Mouse (Mus musculus) forebrain, embryonic 16.5 days (tissue): Measurements from ENCODE around the gene Bhmt2. TPM values are rescaled to one million over a fixed set of nuclear protein-coding genes. Genes with fewer than 3 reads are reported as not detected.

Source experiments
- ATAC-seq: fragments of 200-750 bp; cut with Nextera tagmentation; 2 replicates; pipeline ENCODE4 v1.8.0; 2017; ENCODE audit warnings: mild to moderate bottlenecking, moderate library complexity
- H3K27ac ChIP-seq: fragments of 300-500 bp; sonication (generic); 2 replicates; pipeline ENCODE4 v1.5.1; 2014; ENCODE audit warnings: low read length, control low read depth
- H3K27me3 ChIP-seq: fragments of 300-500 bp; sonication (generic); replicated peaks from 2 replicates; pipeline ENCODE4 v1.6.1; 2014; ENCODE audit warnings: low read length; ENCODE audit not compliant: control insufficient read depth, insufficient read depth
- H3K36me3 ChIP-seq: fragments of 300-500 bp; sonication (generic); 2 replicates; pipeline ENCODE4 v1.6.1; 2014; ENCODE audit not compliant: control insufficient read depth, insufficient read depth
- H3K4me1 ChIP-seq: fragments of 300-500 bp; sonication (generic); replicated peaks from 2 replicates; pipeline ENCODE4 v1.6.1; 2014; ENCODE audit warnings: low read length; ENCODE audit not compliant: control insufficient read depth, insufficient read depth
- H3K4me2 ChIP-seq: fragments of 300-500 bp; sonication (generic); 2 replicates; pipeline ENCODE4 v1.6.1; 2014; ENCODE audit warnings: mild to moderate bottlenecking, low read length, control low read depth
- H3K4me3 ChIP-seq: fragments of 300-500 bp; sonication (generic); replicated peaks from 2 replicates; pipeline ENCODE4 v1.5.1; 2014; ENCODE audit warnings: mild to moderate bottlenecking, low read length, control low read depth
- H3K9ac ChIP-seq: fragments of 300-500 bp; sonication (generic); replicated peaks from 2 replicates; pipeline ENCODE4 v1.6.1; 2014; ENCODE audit warnings: low read depth, low read length, control low read depth
- H3K9me3 ChIP-seq: fragments of 300-500 bp; sonication (generic); 2 replicates; pipeline ENCODE4 v1.6.1; 2016; ENCODE audit warnings: low read length; ENCODE audit not compliant: control insufficient read depth
- WGBS: fragments of 180-500 bp; shearing (Covaris S2); extraction: QIAGEN DNeasy Blood & Tissue Kit; methylation state at CpG from one replicate; pipeline ENCODE4 v1.1.7; 2014; 5-methylcytosine and 5-hydroxymethylcytosine counted together
- polyA plus RNA-seq: library from polyadenylated mRNA; unstranded; fragments of >200 nt; fragmentation: Nextera tagmentation; extraction: Ambion mirVana; gene quantifications from 2 replicates; pipeline ENCODE4 v1.2.1, GENCODE M21; 2015

The Bhmt2 gene
- polyA plus RNA-seq, 1 experiment from 2014 or later: 0.24 TPM

DNA sequence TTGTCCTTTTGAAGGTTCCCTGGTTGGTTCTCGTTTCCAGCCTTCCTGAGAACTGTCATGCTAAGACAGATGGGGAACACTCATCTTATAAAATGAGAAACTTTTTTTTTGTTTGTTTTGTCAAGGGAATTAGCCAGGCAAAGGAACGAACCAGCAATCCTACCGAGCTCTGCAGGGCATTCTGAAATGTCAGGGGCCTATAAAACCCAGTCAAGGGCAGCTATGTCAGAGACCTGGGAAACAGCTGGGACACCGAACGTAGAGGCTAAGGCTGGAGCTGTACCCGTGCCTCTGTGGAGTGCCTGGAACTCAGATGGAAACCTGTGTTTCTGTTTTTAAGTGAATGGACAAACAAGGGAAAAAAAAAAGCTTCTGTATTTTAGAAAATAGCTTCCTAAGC, 45.2 kb downstream of the Bhmt2 start:
- no peak overlapping the region for H3K27ac ChIP-seq
- no peak overlapping the region for H3K4me2 ChIP-seq
- no peak overlapping the region for H3K9ac ChIP-seq
- no peak overlapping the region for H3K4me3 ChIP-seq
- H3K4me1 ChIP-seq: no peaks in the 10 kb centered on the region
- 13% methylated on average over 6 of the region's 6 CpGs for WGBS
- no peak for ATAC-seq
- H3K9me3 ChIP-seq: no peaks in the 10 kb centered on the region
- H3K27me3 ChIP-seq: no peaks in the 10 kb centered on the region
- H3K36me3 ChIP-seq: no peaks in the 10 kb centered on the region

DNA sequence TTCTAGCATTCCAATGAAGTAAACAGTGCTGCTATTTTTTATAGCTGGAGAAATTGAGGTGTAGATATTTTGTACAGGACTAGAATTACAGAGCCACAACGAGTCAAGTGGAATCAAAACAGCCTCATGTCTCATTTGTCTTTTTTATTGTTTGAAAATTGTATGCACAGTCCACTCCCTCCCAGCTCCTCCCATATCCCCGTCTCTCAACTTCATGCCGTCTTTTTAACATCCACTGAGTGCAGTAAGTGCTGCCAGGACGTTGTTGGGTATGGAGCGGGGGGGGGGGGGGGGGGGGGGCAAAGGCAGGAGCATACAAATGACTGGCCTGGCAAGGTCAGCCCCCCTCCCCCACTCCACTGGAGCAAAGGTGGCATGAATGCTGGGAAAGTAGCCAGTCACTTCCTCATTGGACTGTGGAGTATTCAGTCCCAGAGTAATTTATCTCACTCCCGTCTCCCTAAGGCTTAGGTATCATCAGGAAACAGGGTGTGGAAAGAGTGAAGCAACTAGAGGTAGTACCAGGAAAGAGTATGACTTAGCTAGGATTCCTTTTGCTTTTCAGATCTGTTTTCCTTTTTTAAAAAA, 59.6 kb downstream of the Bhmt2 start:
- WGBS: 36% methylated on average over 4 of the region's 6 CpGs
- H3K4me1 ChIP-seq: no peaks in the 10 kb centered on the region
- ATAC-seq: no peak
- no peak overlapping the region for H3K9ac ChIP-seq
- no peak overlapping the region for H3K4me2 ChIP-seq
- no peaks in the 10 kb centered on the region for H3K36me3 ChIP-seq
- H3K4me3 ChIP-seq: no peak overlapping the region
- no peak overlapping the region for H3K27ac ChIP-seq
- H3K27me3 ChIP-seq: no peaks in the 10 kb centered on the region
- H3K9me3 ChIP-seq: no peaks in the 10 kb centered on the region

DNA sequence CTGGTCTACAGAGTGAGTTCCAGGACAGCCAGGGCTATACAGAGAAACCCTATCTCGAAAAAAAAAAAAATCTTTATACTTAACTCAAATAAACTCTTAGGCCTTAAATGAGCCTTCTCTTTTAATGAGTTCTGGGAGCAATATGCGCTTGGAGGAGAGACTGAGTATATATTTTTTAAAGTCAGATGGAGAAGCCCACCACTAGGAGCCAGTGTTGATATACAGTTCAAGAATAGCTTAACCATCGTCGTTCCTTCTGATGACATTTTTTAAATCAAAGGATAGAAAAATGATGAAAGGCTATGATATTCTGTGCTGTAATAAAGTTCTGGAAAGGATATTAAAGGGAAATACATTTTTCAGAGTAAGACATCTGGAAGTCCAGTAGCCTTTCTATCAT, 60.3 kb downstream of the Bhmt2 start:
- Histone ChIP-seq H3K9ac (no peak overlapping the region), H3K4me1 (no peaks in the 10 kb centered on the region), H3K27me3 (no peaks in the 10 kb centered on the region), H3K4me3 (no peak overlapping the region), H3K27ac (no peak overlapping the region), H3K9me3 (no peaks in the 10 kb centered on the region), H3K4me2 (no peak overlapping the region), H3K36me3 (no peaks in the 10 kb centered on the region)
- 76% methylated on average over 4 of the region's 4 CpGs for WGBS
- no peak for ATAC-seq

DNA sequence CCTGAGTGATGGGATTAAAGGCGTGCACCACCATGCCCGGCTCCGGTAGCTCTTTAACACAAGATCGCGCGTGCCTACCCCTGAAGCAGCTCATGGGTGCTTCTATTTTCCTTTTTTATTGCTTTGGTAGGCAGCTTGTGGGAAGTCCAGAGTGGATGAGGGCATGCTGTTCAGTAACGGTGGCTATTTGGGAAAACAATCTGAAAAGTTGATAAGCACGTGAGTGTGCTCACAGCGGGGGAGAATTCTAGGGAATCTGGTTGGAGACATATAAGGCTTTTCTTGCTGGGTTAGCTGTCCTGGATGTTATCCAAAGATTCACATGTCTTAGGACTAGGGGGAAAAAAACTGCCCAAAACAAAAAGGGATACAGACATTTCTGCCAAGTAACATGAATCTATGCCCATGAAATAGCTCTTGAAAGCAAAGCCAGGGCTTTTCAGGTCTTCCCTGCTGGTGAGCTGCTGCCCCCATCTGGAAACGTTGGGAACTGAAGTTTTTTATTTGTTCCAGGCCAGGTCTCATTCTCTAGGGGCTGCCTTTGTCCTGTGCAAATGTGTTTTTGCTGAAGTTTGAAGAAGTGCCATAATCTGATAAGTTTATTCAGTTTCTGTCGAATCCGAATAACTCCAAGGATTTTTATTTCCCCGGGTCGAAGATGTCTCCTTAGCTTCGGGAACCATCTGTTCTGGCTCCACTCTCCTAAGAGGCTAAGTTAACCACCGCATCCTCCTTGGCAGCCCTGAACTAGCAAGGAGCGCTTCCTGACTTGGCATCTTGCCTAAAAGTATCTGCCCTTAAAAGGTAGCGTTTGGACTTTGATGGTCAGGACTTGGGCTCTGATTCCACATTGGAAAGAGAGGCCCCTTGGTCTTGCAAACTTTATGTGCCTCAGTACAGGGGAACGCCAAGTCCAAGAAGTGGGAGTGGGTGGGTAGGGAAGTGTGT, 61.2 kb downstream of the Bhmt2 start:
- H3K27me3 ChIP-seq: no peaks in the 10 kb centered on the region
- no peaks in the 10 kb centered on the region for H3K4me1 ChIP-seq
- H3K36me3 ChIP-seq: no peaks in the 10 kb centered on the region
- peak; percentile 82 for ATAC-seq
- no peak overlapping the region for H3K27ac ChIP-seq
- H3K4me3 ChIP-seq: no peak overlapping the region
- no peaks in the 10 kb centered on the region for H3K9me3 ChIP-seq
- H3K9ac ChIP-seq: no peak overlapping the region
- H3K4me2 ChIP-seq: no peak overlapping the region
- WGBS: 53% methylated on average over 19 of the region's 19 CpGs

DNA sequence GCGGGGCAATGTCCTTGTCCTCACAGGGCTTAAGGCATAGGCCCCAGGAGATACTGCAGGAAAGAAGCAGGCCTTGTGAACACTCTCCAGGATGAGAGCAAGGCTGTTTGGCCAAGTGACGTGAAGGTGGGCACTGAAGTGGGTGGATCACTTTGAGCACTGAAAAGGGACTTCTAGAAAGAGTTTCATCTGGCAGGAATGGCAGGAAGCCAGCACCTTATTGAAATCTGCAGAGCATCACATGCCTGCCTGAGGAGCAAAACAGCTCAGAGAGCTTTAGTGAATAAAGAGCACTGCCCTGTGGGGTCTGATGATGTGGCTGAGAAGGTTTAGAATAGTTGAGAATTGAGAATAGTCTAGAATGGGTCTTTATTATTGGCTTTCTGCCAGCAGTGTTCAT, 65.6 kb downstream of the Bhmt2 start:
- 0 out of 2 replicates have a peak, but pooled peaks cover 2% of the 10 kb centered on the region for H3K4me1 ChIP-seq
- H3K27me3 ChIP-seq: no peaks in the 10 kb centered on the region
- H3K36me3 ChIP-seq: no peaks in the 10 kb centered on the region
- H3K4me3 ChIP-seq: no peak overlapping the region
- no peak for ATAC-seq
- no peak overlapping the region for H3K27ac ChIP-seq
- H3K4me2 ChIP-seq: no peak overlapping the region
- no peaks in the 10 kb centered on the region for H3K9me3 ChIP-seq
- 73% methylated on average over 2 of the region's 2 CpGs for WGBS
- H3K9ac ChIP-seq: no peak overlapping the region

DNA sequence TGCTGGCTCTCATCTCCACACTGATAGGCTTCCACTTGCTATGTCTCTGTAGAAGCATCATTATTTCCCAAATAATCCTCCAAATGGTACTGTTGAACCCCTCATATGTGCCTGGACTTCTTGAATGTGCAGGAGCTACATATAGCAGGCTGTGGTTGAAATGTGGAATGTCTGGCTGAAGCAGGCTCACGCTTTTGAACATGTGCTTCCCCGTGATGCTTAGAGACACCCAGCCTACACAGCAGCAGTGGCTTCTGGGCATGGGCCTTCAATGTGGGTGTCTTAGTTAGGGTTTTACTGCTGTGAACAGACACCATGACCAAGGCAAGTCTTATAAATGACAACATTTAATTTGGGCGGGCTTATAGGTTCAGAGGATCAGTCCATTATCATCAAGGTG, 66.4 kb downstream of the Bhmt2 start:
- Histone ChIP-seq H3K4me3 (no peak overlapping the region), H3K27ac (no peak overlapping the region), H3K9ac (no peak overlapping the region), H3K27me3 (no peaks in the 10 kb centered on the region), H3K4me1 (0 out of 2 replicates have a peak, but pooled peaks cover 2% of the 10 kb centered on the region), H3K4me2 (no peak overlapping the region), H3K36me3 (no peaks in the 10 kb centered on the region), H3K9me3 (no peaks in the 10 kb centered on the region)
- 95% methylated on average over 3 of the region's 3 CpGs for WGBS
- ATAC-seq: no peak

DNA sequence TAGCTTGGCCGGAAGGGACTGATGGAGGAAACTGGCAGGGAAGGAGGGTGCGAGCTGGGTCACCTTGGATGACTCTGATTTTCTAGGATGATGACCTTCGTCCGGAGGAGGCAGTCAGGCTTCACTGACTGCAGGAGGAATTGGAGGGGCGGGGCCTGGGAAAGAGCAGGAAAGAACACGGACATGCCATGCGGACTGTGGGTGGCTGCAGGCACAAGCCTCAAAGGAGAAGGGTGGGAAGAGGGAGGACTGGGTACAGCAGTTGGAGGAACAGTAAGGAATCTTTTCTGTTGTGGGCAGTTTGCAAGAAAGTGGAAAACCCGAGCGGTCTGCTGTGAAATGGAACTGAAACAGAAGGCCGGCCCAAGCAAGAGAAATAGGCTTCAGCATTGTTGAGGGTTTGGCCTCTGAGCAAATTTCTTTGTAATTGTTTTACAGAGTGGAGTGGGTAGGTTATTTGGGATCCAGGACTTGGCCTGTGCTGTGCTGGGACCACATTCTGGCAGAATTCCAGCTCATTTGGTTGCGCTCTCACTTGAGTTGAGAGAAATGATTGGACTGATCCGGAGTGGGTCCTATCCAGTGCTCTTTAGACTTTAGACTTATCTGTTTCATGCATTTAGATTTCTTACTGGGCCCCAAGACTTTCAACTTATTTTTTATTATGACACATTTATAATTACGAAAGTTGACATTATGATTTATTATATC, 67.1 kb downstream of the Bhmt2 start:
- WGBS: 67% methylated on average over 13 of the region's 13 CpGs
- Histone ChIP-seq H3K4me2 (no peak overlapping the region), H3K4me3 (no peak overlapping the region), H3K9ac (no peak overlapping the region), H3K27ac (no peak overlapping the region), H3K27me3 (no peaks in the 10 kb centered on the region), H3K36me3 (no peaks in the 10 kb centered on the region), H3K9me3 (no peaks in the 10 kb centered on the region), H3K4me1 (0 out of 2 replicates have a peak, but pooled peaks cover 2% of the 10 kb centered on the region)
- ATAC-seq: peak; percentile 33; the same call in 1 of the 2 replicates
